Mouse (Mus musculus) forebrain, embryonic 13.5 days (tissue): ENCODE results near the gene Tex2. TPM values are rescaled to one million over a fixed set of nuclear protein-coding genes. Genes with fewer than 3 reads are reported as not detected.
"Not testable (repeated sequence)": the region's sequence is repeated elsewhere in the genome, so short reads cannot be mapped to it uniquely, and the experiment has no call there.

Experiments used
- ATAC-seq: fragments of 200-750 bp; cut with Nextera tagmentation; 2 replicates; pipeline ENCODE4 v1.8.0; 2017
- H3K27ac ChIP-seq: fragments of 300-500 bp; sonication (generic); 2 replicates; pipeline ENCODE4 v1.5.1; 2015; ENCODE audit warnings: inconsistent platforms, mild to moderate bottlenecking, moderate library complexity
- H3K27me3 ChIP-seq: fragments of 300-500 bp; sonication (generic); 2 replicates; pipeline ENCODE4 v1.6.1; 2015; ENCODE audit warnings: mild to moderate bottlenecking, inconsistent platforms
- H3K36me3 ChIP-seq: fragments of 300-500 bp; sonication (generic); 2 replicates; pipeline ENCODE4 v1.6.1; 2015; ENCODE audit warnings: mild to moderate bottlenecking, inconsistent platforms; ENCODE audit not compliant: poor library complexity, severe bottlenecking
- H3K4me1 ChIP-seq: fragments of 300-500 bp; sonication (generic); 2 replicates; pipeline ENCODE4 v1.6.1; 2015; ENCODE audit warnings: inconsistent platforms
- H3K4me2 ChIP-seq: fragments of 300-500 bp; sonication (generic); 2 replicates; pipeline ENCODE4 v1.6.1; 2015; ENCODE audit warnings: inconsistent platforms, mild to moderate bottlenecking, moderate library complexity
- H3K4me3 ChIP-seq: fragments of 300-500 bp; sonication (generic); 2 replicates; pipeline ENCODE4 v1.5.1; 2015; ENCODE audit warnings: mild to moderate bottlenecking, inconsistent platforms
- H3K9ac ChIP-seq: fragments of 300-500 bp; sonication (generic); 2 replicates; pipeline ENCODE4 v1.6.1; 2015; ENCODE audit warnings: mild to moderate bottlenecking, inconsistent platforms
- H3K9me3 ChIP-seq: fragments of 300-500 bp; sonication (generic); replicated peaks from 2 replicates; pipeline ENCODE4 v1.6.1; 2016; ENCODE audit warnings: inconsistent platforms
- WGBS: fragments of 180-500 bp; shearing (Covaris S2); methylation state at CpG from one replicate; pipeline ENCODE4 v1.1.7; 2015; 5-methylcytosine and 5-hydroxymethylcytosine counted together
- polyA plus RNA-seq: library from polyadenylated mRNA; unstranded; fragments of >200 nt; fragmentation: Nextera tagmentation; extraction: Ambion mirVana; gene quantifications from 2 replicates; pipeline ENCODE4 v1.2.1, GENCODE M21; 2015

Gene Tex2
- polyA plus RNA-seq, 1 experiment from 2014 or later, result 9.6 TPM

DNA sequence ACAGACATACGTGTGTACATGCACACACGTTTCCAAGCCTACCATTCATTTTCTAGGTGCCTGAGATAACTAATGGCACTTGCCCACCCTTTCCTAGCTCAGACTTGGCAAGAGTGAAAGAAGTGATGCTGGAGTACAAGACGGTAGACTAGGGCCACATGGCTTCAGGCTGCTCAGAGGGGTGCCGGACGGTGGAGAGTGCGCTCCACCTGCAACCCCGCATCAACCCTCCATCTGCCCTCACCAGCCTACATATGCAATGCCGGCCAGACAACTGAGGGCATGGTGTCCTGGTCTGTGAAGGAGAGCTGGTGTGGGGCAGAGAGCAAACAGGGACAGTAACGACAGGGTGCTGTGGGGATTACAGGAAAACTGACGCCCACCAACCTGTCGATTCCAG is 22.0 kb downstream of the Tex2 start:
- Histone ChIP-seq H3K4me1 (no peaks in the 10 kb centered on the region), H3K4me2 (no peak overlapping the region), H3K9ac (no peak overlapping the region), H3K27me3 (no peaks in the 10 kb centered on the region), H3K27ac (no peak overlapping the region), H3K4me3 (no peak overlapping the region), H3K36me3 (no peaks in the 10 kb centered on the region), H3K9me3 (no peaks in the 10 kb centered on the region)
- no peak for ATAC-seq
- WGBS, result 92% methylated on average over 11 of the region's 11 CpGs

DNA sequence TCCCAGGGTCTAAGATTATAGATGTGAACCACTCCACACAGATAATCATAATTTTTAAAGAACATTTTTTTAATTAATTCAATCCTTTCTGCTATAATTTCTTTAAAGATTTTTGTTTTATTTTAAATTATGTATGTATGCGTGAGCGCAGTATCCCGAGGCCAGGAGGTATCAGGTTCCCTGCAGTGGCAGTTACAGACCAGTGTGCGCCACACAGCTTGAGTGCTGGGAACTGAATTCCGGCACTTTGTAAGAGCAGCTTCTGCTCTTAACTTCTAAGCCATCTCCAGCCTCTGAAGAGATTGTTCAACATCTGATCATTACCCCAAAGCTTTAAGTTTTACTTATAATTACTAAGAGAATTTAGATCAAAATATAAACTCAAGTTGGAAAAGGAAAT is 23.1 kb downstream of the Tex2 start:
- ATAC-seq, result no peak
- WGBS, result 49% methylated on average over 5 of the region's 5 CpGs

DNA sequence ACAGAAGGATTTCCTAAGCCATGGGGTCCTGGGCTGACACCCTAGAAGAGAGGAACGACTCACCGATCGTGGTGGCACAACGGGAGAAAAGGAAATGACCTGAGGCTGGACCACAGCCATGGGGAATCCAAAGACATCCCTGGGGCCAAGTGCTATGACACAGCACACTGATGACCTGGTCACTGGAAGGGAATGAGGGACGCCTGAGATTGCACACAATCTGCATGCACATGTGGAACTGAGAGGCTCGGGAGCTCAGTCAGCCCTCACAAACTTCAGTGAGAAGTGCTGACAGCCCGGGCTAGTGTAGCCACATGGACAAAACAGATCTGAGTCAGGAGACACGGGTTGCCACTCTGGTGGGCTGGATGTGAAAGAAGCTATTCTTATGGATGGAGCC is 24.4 kb downstream of the Tex2 start:
- Histone ChIP-seq H3K4me1 (no peaks in the 10 kb centered on the region), H3K27me3 (no peaks in the 10 kb centered on the region), H3K9ac (no peak overlapping the region), H3K27ac (no peak overlapping the region), H3K4me2 (no peak overlapping the region), H3K9me3 (no peaks in the 10 kb centered on the region), H3K4me3 (no peak overlapping the region), H3K36me3 (no peaks in the 10 kb centered on the region)
- no peak for ATAC-seq
- 66% methylated on average over 8 of the region's 8 CpGs for WGBS

More for the DNA sequence above, 23.1 kb downstream of the Tex2 start:
- Histone ChIP-seq H3K9me3 (no peaks in the 10 kb centered on the region), H3K4me2 (no peak overlapping the region), H3K27me3 (no peaks in the 10 kb centered on the region), H3K36me3 (no peaks in the 10 kb centered on the region), H3K9ac (no peak overlapping the region), H3K4me3 (no peak overlapping the region), H3K4me1 (no peaks in the 10 kb centered on the region), H3K27ac (no peak overlapping the region)

DNA sequence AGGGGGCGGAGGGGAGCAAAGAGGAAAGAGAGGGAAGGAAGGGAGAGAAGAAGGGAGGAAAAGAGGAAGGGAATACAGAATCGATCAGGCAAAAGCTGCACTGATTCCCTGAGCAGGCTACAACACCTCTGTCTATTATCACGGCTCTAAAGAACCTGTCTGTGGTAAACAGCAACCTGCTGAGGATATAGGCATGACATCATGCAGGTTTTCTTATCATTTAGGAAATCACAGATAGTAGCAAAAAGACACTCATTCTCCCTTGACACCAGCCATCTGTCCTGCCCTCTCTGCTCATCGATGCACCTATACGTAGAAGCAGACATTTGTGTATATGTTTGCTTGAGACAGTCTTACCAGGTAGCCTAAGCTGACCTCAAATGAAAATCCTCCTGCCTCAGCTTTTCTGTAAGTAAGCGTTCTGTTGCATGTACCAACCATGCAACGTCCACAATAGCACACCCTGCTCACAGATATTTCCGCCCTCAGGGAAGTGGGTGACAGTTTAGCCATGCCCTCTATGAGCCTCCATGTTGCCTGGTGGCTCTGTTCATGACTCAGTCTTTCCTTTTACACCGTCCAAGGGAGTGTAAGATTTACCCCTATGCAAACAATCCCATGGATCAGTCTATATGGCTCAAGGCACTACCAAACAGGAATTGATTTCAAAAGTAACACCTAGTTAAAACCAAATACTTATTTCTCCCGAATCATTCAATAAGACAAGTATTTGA is 25.3 kb downstream of the Tex2 start:
- ATAC-seq, result no peak
- no peaks in the 10 kb centered on the region for H3K36me3 ChIP-seq
- WGBS, result 86% methylated on average over 10 of the region's 10 CpGs
- H3K27ac ChIP-seq, result no peak overlapping the region
- H3K9ac ChIP-seq, result no peak overlapping the region
- H3K4me3 ChIP-seq, result no peak overlapping the region
- H3K27me3 ChIP-seq, result no peaks in the 10 kb centered on the region
- no peak overlapping the region for H3K4me2 ChIP-seq
- H3K9me3 ChIP-seq, result no peaks in the 10 kb centered on the region
- no peaks in the 10 kb centered on the region for H3K4me1 ChIP-seq

DNA sequence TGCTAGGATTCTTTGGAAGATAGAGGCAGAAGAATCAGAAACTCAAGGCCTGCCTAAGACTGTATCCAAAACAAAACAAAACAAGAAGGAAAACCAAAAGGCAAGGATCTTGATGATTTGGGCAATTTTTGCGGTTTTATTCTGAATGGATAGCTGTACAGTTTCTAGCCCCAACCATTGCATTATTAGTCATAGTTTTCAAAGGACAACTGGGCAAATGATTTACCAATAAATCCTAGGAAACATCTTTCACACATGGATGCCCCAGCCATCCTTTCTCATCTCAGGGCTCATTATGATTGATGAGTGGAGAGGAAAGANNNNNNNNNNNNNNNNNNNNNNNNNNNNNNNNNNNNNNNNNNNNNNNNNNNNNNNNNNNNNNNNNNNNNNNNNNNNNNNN is 29.4 kb downstream of the Tex2 start:
- no peak overlapping the region for H3K9ac ChIP-seq
- no peak overlapping the region for H3K4me3 ChIP-seq
- H3K27ac ChIP-seq, result no peak overlapping the region
- H3K4me1 ChIP-seq, result no peaks in the 10 kb centered on the region
- H3K9me3 ChIP-seq, result no peaks in the 10 kb centered on the region
- no peak for ATAC-seq
- no peaks in the 10 kb centered on the region for H3K36me3 ChIP-seq
- no peak overlapping the region for H3K4me2 ChIP-seq
- WGBS, result 97% methylated on average over 1 of the region's 1 CpGs
- no peaks in the 10 kb centered on the region for H3K27me3 ChIP-seq

DNA sequence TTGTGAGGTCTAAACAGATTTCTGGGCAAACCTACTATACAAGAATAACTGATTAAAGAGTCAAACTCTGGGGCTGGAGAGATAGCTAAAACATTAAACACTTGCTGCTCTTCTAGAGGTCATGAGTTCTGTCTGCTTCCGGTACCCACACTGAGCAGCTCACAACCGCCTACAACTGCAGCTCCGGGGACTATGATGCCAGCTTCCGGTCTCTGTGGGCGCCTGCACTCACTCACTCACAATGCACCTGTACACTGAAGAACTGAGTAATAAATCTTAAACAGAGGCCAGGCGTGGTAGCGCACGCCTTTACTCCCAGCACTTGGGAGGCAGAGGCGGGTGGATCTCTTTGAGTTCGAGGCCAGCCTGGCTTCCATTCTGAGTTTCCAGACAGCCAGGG is 31.9 kb downstream of the Tex2 start:
- Histone ChIP-seq H3K4me1 (no peaks in the 10 kb centered on the region), H3K4me2 (no peak overlapping the region), H3K9ac (no peak overlapping the region), H3K27ac (no peak overlapping the region), H3K36me3 (no peaks in the 10 kb centered on the region), H3K4me3 (no peak overlapping the region), H3K9me3 (no peaks in the 10 kb centered on the region), H3K27me3 (no peaks in the 10 kb centered on the region)
- ATAC-seq, result no peak
- 96% methylated on average over 10 of the region's 10 CpGs for WGBS

DNA sequence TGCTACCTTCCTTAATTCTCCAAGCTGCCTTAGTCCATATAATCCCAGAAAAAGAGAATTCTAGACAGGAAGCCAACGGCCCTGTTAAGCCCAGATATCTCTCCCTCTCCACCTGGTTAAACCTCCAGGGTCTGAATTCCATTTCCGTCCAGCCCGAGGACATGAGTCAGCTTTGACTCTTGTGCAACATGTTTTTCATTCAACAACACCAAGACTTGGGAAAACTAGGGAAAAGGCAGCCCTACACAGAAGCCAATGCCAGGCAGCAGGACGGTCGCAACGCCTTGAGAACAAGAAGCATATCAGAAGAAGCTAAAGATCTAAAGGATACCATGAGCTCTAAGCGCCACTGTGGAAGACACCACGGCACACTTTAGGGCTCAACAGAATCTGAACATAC is 32.8 kb downstream of the Tex2 start:
- ATAC-seq, result no peak

DNA sequence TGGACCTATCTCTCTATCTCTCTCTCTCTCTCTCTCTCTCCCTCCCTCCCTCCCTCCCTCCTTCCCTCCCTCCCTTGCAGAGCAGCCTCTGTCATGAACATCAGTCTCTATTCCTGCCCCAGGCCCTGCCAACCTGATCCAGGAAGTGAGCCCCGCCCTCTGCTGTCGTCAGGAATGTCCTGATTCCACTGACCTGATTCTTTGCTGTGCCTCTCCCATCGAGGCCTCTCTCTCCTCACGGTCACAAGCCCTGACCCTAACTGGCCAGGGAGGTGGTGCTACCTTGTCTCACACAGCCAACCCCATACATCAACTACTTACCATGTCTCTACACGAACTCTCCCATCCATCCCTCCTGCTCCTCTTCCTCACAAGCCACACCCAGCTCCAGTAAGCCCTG is 33.3 kb downstream of the Tex2 start:
- Histone ChIP-seq H3K9me3 (no peaks in the 10 kb centered on the region), H3K36me3 (no peaks in the 10 kb centered on the region), H3K27ac (no peak overlapping the region), H3K4me3 (no peak overlapping the region), H3K4me1 (no peaks in the 10 kb centered on the region), H3K4me2 (no peak overlapping the region), H3K9ac (no peak overlapping the region), H3K27me3 (no peaks in the 10 kb centered on the region)
- WGBS, result 66% methylated on average over 5 of the region's 5 CpGs
- no peak for ATAC-seq

More for the DNA sequence above, 32.8 kb downstream of the Tex2 start:
- no peaks in the 10 kb centered on the region for H3K36me3 ChIP-seq
- H3K4me1 ChIP-seq, result no peaks in the 10 kb centered on the region
- H3K4me2 ChIP-seq, result no peak overlapping the region
- 96% methylated on average over 8 of the region's 8 CpGs for WGBS
- H3K9ac ChIP-seq, result no peak overlapping the region
- no peak overlapping the region for H3K27ac ChIP-seq
- H3K27me3 ChIP-seq, result no peaks in the 10 kb centered on the region
- no peaks in the 10 kb centered on the region for H3K9me3 ChIP-seq
- H3K4me3 ChIP-seq, result no peak overlapping the region

DNA sequence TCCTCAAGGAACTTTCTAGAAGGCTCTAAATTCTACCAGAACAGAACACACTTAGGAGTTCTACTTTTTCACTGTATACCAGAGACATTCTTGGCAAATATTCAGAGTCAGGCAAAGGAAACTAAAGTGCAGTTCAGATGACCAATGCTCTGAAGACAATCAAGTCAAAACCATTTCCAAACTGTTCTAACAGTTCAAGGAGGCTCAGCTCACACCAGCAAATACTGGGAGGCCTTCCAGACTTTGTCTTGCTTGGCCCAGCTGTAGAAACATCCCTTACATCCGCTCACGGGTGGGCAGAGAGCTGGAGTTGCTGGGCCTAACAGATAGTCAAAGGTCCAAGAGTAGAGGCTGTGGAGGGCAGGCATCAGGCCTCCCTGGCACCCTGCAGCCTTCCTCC is 34.1 kb downstream of the Tex2 start:
- H3K4me3 ChIP-seq, result no peak overlapping the region
- H3K27me3 ChIP-seq, result no peaks in the 10 kb centered on the region
- 97% methylated on average over 2 of the region's 2 CpGs for WGBS
- ATAC-seq, result no peak
- no peaks in the 10 kb centered on the region for H3K36me3 ChIP-seq
- no peak overlapping the region for H3K4me2 ChIP-seq
- H3K9me3 ChIP-seq, result no peaks in the 10 kb centered on the region
- H3K4me1 ChIP-seq, result no peaks in the 10 kb centered on the region
- H3K27ac ChIP-seq, result no peak overlapping the region
- no peak overlapping the region for H3K9ac ChIP-seq

DNA sequence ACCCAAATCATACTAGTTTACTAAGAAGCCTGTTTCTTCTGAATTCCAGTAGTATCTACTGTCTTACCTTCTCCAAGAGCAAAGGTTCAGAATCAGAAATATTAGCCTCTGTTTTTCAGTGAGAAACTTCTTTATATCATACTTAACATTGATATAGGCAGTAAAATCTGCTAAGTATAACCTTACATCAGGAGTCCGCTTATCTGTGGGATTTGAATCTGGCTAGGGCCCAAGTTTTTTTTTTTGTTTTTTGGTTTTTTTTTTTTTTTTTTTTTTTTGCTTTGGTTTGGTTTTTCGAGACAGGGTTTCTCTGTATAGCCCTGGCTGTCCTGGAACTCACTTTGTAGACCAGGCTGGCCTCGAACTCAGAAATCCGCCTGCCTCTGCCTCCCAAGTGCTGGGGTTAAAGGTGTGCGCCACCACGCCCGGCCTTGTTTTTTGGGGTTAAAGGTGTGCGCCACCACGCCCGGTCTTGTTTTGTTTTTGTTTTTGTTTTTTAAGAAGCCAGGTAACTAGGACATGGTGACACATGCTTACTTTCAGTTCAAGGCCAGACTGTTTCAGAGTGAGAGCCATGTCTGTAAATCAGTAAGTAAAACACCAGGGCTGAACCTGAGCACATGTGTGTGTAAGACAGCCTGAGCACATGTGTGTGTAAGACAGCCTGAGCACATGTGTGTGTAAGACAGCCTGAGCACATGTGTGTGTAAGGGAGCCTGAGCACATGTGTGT is 35.4 kb downstream of the Tex2 start:
- not testable (repeated sequence) for H3K4me2 ChIP-seq, H3K9ac ChIP-seq, H3K27ac ChIP-seq, H3K27me3 ChIP-seq, H3K36me3 ChIP-seq, H3K4me3 ChIP-seq, H3K9me3 ChIP-seq, ATAC-seq, H3K4me1 ChIP-seq
- 95% methylated on average over 10 of the region's 10 CpGs for whole genome bisulfite sequencing

DNA sequence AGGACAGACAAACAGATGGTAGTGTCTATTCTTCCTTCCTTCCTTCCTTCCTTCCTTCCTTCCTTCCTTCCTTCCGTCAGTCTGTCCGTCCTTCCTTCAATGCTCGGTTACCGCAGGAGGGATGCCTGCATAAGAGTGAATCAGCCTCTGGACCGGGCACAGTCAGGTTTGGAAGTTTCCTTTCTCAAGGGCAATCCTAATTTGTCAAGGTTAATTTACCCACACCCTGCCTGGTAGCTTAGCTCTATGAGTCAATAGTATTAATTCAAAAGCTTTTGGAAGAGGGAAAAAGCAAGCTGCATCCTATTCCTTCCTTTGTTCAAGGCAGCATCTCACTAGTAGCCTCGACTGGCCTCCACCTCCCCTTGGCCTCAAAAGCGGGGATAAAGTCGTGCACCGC is 38.8 kb downstream of the Tex2 start:
- no peaks in the 10 kb centered on the region for H3K27me3 ChIP-seq
- no peak for ATAC-seq

DNA sequence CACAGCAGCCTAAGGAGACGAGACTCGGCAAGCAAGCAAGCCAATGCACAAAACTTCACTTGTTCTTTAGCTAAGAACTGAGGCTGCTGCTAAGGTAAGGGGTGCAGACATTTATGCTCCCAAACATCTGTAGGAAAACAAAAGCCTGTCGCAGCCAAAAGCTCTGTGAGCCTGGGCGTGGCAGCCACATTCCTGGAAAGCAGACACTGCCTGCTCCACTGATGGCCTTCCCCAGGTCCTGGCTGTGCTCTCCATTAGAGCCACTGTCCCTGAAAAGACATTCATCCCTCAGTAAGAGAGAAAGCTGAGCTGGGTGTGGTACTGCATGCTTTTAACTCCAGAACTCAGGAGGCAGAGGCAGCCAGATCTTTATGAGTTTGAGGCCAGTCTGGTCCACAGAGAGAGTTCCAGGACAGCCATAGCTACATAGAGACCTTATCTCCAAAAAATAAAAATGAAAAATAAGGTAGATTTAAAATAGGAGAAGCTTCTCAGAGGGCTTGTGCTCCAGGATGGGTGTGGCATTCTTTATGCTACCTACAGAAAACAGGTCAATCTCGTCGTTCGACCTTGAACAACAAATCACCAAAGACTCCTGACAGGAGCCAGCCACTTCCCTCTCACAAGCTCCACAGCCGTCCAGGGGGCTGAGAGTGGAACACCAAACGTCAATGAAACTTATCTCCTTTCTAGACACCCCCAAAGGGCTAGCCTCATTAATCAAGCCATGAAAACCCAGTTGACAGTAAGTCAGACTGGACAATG is 39.6 kb downstream of the Tex2 start:
- Histone ChIP-seq H3K27me3 (no peaks in the 10 kb centered on the region), H3K4me3 (no peak overlapping the region), H3K9me3 (no peaks in the 10 kb centered on the region), H3K36me3 (no peaks in the 10 kb centered on the region), H3K4me2 (no peak overlapping the region), H3K4me1 (peaks cover 12% of the 10 kb centered on the region; the same call in 1 of the 2 replicates), H3K9ac (no peak overlapping the region), H3K27ac (no peak overlapping the region)
- WGBS, result 75% methylated on average over 9 of the region's 9 CpGs
- ATAC-seq, result no peak

More for the DNA sequence above, 38.8 kb downstream of the Tex2 start:
- Histone ChIP-seq H3K4me3 (no peak overlapping the region), H3K9me3 (no peaks in the 10 kb centered on the region), H3K27ac (no peak overlapping the region), H3K4me2 (no peak overlapping the region), H3K9ac (no peak overlapping the region), H3K4me1 (peaks cover 12% of the 10 kb centered on the region; the same call in 1 of the 2 replicates), H3K36me3 (no peaks in the 10 kb centered on the region)
- WGBS, result 85% methylated on average over 9 of the region's 9 CpGs
